Mouse (Mus musculus) urinary bladder, postnatal 10 days (tissue): ENCODE measurements around the gene Larp4b.

Experiments
- DNase-seq: peaks from one replicate; pipeline ENCODE4 v3.0.0; 2022; ENCODE audit warnings: low spot score

Larp4b gene

DNA sequence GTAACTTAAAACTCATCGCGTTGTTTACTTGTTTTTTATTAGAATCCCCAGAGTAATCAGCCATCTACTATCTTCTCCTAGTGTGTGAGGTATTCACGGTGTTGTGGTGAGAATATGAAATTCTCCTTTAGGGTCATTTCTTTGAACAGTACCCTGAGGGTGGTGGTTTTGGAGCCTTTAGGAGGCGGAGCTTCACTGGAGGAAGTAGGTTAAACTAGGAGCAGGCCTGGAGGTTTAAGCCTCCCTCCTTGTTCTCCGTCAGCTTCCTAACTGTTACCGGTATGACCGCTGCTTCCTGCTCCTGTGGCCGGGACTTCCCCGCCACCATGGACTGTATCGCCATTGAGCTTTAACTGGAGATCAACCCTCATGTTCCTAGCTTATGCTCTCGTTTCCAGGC, 86.5 kb downstream of the Larp4b start:
- DNase-seq: no peak

DNA sequence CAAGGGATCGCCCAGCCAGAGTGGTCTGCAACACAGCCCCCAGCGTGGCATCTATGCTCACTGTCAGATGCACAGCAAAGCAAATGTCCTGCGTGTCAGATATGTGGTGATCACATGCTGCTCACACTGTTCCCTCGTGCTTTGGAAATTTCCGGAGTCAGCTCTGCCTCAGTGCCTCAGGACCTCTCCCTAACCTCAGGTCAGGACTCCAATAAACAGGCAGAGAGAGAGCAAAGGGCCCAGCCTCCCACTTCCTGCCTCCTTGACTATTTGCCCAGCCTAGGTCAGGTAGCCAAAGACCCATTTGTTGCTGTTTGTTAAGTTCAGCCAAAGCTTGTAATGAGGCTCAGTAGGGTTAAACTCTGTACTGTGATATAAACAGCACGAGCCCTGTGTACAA, 87.4 kb downstream of the Larp4b start:
- no peak for DNase-seq

DNA sequence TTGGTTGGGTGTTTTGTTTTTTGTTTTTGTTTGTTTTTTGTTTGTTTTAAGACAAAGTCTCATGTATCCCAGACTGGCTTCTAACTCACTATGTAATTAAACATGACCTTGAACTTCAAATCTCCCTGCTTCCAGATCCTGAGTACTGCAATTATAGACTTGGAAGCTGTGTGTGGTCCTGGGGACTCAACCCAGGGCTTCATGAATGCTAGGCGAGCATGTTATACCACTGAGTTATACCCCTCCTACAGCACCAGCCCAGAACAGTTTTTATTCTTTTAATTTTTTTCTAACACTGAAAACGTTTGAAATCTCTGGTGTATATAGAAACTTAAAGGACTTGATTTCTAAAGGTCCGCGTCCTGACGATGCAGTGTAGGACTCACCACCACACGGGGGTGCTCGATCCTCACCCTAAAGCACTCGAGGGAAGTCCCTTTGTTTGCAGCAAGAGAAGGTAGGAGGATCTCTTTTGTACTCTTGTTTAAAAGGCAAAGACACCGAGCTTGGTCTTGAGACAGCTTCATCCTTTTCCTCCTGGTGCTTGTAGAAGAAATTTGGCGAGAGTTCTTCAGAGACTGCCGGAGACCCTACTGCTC, 88.1 kb downstream of the Larp4b start:
- no peak for DNase-seq

DNA sequence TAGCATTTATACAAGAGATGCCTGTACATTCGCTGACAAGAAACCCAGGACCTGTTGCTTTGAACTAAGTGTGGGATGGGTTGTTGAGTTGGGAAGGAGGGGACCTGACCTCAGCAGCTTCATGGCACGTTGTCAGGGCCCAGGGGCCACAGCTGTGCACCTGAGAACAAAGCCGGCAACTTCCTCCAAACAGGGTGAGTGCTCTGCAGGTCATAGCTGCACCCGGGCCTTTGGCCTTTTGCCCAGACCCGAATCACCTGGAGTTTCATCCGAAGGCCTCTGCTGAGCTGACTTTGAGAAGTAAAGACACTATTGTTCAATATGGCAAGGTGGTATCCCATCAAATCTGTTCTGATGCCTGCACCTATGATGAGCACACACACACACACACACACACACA, 90.6 kb downstream of the Larp4b start:
- no peak for DNase-seq

DNA sequence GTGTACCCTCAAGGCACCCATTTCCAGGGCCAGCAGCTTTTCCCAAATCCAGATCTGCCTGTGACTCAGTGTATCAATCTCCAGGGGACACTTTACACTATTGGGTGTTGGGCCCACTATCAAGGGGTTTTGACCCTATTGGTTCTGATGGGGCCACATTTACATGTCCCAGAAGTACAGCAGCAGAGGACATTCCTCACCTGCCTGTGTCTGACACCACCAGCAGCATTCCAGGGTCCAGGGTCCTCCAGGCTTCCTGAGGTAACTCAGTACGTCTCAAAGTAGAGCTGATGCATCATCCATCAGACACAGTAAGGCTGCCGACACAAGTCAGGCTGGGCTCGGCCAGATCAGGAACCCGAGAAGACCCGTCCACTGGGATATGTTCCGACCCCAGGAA, 91.0 kb downstream of the Larp4b start:
- no peak for DNase-seq

DNA sequence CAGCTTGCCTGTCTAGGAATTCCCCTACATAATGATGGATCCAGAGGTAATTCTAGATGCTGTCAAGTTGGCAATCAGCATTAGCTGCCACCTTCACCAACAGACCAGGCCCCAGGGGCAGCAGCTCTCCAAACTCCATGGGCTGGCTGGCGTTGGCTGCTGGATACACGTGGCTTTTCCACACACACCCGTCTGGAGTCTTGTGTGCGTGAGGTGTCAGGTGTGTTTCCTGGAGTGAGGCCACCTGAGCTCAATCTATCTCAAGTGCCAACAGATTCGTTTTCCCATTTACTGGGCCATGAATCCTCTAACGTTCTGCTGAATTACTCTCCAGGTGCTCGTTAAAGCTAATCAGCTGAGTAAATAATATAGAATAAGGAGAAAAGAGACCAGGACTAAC, 93.5 kb downstream of the Larp4b start:
- no peak for DNase-seq

DNA sequence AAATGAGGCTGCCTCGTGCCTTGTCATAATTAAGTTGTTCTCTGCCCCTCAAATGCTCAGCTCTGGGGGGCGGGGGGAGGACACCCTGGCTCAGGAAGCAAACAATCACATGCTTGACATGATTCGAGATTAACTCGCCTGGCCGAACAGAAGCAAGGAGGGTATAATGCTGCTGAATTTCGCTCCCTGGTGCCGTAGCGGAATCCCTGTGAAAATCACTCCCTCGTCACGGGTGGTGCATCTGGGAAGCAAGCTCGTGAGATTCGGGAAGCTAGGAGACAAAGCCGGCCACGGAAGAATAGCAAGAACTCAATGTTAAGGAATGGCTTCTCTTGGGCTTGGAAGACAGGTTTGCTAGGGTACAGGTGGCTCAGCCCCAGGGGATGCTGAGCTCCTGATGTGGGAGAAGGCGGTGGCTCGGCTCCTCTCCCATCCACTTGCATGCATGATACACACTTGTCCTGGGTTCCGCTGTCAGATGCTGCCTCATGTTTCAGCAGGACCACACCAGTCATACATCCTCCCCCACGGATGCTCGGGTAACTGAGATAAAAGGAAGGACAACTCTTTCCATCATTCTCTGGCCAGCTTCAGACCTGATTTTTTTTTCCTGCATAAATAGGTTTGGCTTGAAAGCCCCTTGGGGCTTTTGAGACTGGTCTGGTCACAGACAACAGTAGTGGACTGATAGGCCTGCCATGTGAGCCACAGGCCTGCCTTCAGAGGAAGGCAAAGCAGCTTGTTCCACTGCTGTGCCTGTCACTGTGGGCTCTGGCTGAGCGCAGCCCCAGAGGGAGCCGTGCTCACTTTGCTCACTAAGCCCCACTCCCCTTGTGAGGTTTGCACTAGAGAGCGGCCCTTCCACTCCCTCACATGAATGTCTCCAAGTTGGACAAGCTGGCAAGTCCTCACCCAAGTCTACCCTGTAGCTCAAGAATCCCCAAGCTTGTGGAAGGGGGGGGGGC, 94.2 kb downstream of the Larp4b start:
- DNase-seq: no peak

DNA sequence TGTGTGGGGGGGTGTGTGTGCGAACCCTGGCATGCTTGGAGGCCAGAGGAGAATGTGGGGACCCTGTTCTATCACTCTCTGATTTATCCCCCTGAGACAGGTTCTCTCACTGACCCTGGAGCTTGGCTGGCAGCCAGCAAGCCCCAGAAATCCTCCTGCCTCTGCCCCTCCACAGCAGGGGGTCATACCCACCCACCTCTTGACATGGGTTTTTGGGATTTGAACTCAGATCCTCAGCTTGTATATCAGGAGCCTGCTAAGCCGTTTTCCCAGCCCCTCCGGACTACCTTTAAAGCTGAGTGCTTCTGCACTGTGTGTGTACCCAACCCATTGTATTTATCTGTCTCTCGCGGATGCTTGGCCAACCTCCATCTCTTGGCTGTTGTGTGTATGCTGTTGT, 95.8 kb downstream of the Larp4b start:
- no peak for DNase-seq

DNA sequence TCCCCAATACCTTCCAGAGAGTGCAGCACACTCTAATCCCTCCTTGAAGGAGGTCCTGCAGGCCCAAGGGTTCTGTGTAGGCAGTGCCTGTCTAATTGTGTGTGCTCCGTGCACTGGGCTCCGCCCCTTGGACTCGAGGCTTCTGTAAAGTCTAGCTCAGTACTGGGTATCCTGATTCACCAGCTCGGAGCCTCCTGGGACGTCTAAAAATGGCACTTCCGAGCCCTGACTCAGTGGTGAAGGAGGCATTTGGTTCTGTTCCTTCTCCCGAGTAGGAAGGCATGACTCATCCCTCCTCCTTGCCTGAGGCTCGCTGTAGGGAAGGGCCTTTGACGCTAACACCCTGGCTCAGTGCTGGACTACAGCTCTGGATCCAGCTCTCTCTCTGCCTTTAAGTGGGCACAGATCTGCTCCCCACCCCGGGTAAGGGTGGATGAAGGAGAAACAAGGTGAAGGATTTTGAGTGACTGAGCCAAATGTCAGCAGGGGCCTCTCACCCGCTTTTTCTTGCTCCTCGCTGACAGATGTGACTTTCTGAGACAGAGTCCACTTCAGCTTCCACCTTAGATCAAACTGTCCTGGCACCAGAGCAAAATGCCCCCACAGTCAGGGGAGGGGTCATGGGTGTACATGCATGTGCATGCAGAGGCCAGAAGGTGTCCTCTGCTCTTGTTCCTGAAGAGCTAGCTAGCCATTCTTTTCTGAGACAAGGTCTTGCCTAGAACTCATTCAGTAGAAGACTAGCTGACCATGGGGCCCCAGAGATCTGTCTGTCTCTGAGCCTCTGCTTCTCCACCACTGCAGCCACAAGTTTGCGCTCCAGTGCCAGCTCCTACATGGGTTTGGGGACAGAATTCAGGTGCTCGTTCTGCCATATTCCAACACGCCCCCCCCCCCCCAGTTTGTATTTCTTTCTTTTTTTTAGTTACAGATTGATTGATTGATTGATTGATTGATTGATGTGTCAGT, 97.8 kb downstream of the Larp4b start:
- DNase-seq: no peak

DNA sequence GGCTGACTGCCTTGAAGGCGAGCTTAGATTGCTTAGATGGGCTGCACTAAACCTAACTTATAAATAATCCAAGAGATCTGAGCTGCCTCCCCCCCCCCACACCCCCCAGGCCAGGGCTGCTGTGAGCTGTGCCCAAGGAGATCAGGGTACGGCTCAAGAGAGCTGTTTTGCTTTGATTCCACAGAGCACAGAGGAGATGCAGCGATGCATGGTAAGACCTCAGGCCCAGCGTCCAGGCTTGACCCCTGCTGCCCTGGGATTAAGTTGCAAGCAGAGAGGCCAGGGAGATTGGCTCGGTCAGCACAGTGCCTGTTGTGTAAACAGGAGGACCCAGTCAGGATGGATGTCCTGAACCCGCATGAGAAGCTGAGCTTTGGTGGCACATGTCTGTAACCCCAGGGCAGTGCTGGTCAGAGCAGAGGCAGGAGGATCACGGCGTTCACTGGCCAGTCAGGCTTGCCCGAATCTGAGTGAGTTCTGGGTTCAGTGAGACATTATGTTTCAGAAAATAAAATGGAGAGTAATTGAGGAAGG, 99.2 kb downstream of the Larp4b start:
- DNase-seq: no peak

DNA sequence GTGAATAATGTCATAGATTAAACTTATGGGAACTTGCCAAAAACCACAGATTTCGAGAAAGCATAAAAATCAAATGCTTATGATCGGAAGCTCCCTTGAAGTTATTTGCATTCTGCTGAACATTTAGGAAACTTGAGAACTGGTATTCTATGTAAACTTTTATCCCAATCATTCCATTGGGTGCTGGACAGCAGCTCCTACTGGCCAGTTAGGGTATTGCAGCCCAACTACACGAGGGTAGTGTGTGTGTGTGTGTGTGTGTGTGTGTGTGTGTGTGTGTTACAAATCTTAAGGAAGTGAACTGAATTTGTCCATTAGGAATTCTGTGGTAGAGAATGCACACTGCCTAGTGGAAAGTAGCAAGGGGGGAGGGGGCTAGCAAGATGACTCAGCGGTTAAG, 101.0 kb downstream of the Larp4b start:
- no peak for DNase-seq

DNA sequence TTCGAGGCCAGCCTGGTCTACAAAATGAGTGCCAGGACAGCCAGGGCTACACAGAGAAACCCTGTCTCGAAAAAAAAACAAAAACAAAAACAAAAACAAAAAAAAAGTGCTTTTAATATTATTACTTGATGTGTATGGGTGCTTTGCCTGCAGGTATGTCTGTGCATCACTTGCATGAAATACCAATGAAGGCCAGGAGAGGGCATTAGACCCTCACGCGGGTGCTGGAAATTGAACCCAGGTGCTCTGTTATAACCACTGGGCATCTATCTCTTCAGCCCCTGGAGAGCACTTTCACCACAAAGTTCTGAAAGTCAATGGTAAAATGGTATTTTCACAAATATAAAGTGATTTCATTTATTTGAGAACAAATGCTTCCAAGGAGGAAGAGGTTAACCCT, 101.9 kb downstream of the Larp4b start:
- no peak for DNase-seq

DNA sequence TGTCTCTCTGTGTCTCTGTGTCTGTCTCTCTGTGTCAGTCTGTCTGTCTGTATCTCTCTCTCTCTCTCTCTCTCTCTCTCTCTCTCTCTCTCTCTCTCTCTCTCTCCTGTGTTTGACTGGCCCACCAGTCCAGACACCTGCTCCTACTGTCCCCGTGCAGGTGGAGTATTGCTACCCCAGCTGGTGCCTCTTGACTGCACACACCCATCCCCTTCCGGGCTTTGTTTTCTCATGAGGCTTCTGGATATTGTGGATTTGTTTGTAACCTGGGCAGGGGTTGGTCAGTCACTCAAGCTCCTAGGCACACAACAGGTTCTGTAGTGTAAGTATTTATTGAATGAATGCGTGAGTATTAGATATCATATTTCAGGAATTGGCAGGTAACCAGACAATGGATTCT, 104.4 kb downstream of the Larp4b start:
- DNase-seq: no peak

DNA sequence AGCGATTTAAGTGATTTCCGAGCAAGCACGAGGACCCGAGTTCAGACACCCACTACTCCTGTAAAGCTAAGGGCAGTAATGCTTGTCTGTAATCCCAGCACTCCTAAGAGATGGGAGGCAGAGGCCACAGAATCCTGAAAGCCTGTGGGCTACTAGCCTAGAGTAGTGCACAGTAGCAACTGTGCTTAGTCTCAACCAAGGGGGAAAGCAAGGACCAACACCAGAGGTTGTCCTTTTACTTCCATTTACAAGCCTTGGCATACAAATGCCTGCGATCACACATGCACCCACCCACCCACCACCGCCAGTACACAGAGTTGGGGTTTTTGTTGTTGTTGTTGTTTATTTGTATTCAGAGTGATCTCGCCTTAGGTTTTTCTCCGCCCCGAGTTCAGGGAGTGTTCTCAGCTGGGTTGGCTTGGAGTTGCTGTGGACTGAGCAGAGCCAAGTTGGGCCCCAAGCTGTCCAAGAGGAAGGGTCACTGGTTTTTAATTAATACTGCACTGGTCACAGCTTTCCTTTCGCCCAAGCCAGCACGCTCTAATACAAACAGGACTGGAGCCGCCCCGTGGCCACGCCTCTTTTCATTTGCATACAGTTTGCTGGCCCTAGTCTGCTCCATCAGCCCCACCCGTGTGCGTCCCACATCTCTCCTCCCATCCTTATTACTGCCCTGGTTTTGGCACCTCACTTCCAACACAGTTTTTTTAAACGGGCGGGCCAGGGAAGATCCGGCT, 105.2 kb downstream of the Larp4b start:
- DNase-seq: no peak

DNA sequence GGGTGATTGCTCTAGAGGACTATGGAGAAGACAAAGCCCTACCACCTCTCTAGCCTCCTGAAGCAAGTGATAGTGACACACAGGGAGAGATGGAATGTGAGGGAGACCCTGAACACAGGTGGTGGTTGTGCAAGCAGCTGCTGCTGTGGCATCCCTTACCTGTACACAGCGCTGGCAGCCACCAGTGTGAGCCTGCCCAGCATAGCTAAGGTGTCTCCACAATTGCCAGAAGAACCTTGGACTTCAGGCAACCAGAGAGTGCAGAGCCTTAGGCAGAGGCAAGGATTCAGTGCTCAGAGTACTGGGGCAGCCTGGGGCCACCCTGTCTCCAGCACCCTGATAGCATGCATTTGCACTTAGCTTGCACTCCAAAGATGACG, 105.8 kb downstream of the Larp4b start:
- no peak for DNase-seq

DNA sequence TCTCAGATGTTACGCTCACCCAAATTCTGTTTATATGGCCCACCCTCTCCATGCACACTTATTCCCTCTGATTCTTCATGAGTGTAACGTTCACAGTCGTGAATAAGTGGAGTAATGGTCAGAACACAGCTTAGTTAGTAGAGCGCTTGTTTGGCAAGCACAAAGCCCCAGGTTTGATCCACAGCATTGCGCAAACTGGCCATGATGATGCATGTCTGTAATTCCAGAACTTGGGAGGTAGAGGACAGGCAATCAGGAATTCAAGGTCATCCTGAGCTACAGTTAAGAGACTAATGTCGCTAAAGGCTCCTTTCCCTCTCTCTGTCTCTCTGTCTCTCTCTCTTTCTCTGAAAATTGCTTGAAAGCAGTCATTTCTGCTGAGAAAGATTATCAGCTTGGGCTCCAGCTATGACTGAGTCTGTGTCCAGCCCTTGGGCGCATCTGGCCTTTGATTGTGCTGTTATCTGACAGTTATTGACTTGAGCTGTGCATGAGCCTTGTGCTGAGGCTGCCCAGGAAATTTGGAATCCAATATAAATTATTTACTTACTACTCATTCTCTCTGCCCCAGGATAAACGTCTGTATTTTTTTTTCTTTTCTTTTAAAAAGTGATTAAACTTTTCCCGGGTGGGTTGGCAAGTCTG, 129.2 kb downstream of the Larp4b start:
- DNase-seq: no peak
